Mouse (Mus musculus): ENCODE results near the gene Foxp4.

GRCm38 (mm10) chr17:47953231-47953630 is 28.8 kb upstream of the Foxp4 start:
- TF ChIP-seq CTCF (IDR thresholded peaks at IDR 0.05; ENCODE audit: low read depth): no peak
- TF ChIP-seq EP300 (optimal IDR thresholded peaks at IDR 0.05): no peak
